In the genomic region with DNA sequence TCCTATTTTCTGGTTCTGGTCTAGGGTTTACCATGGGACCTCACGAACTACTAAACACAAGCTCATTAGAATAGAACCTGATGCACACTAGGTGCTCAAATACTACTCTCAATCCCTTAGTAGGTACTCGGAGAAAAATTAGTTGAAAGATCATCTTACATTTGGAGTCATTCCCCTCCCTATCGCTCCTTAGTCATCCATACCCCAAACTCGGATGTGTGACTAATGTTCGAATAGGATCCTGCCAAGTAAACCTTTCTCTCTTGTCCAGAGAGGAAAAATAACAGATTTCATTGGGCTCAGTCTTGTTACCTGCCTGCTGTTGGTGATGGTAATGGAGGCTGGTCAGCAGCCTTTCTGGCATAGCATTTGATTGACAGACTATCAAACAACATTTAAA, we compare ENCODE assay signal across 18 mouse cellular contexts.
DNase-seq lines count a peak whose midpoint lies in the region.
"Had no signal": no experiment of that assay in that cellular context is flagged by ENCODE, and none has a peak within 500 bp of the region (broad histone marks: within the 10 kb centered on the region; RNA-seq: fewer than 3 reads in every experiment).

No protein-coding gene starts in this region.

- peak; percentile 4 for DNase-seq in heart, adult 11 months
- DNase-seq in heart, postnatal 14 days, result no peak
- DNase-seq in 3T3-L1 (ENCODE audit: low read depth, low spot score) (peak; percentile 68), NIH3T3 (ENCODE audit: low read depth) (peak; percentile 51)
- no peak for DNase-seq in layer of hippocampus, postnatal 36 days
- DNase-seq in thymus, postnatal 4 days, result no peak
- DNase-seq: adrenal gland, adult 2 months; adrenal gland, adult 8-10 months; adrenal gland, postnatal 10 days; adrenal gland, postnatal 14 days; adrenal gland, postnatal 25 days; adrenal gland, postnatal 36 days; B cell, adult 2 months; cerebellum, adult 11 months; cerebellum, adult 11-12 months; cerebellum, adult 18-20 months; cerebellum, adult 2 months; cerebellum, adult 8-10 months had no signal

- intact Hi-C loops in heart, postnatal 14 days (cut with DNase I), result no loop called here

Comparison
In these comparisons a context has a peak if more than half of its experiments do, and no peak if none do; other contexts are left out.
1. DNase-seq: peak in heart, adult 11 months (single experiment), 3T3-L1 (single experiment) and NIH3T3 (single experiment); none in heart, postnatal 14 days (0 of 2), layer of hippocampus, postnatal 36 days (0 of 2) and thymus, postnatal 4 days (single experiment).